Mouse (Mus musculus) spleen, adult 2 months (tissue): Measurements from ENCODE around the gene Slit3.

Source experiments
- CTCF ChIP-seq: fragments of 200-500 bp; IDR thresholded peaks from 2 replicates; pipeline ENCODE4 v1.5.1; 2011; ENCODE audit warnings: mild to moderate bottlenecking, inconsistent platforms; ENCODE audit not compliant: insufficient read depth, insufficient read length, insufficient replicate concordance; ENCODE audit errors: extremely low read depth
- POLR2A ChIP-seq: fragments of 200-500 bp; IDR thresholded peaks from 2 replicates; pipeline ENCODE4 v1.6.1; 2011; ENCODE audit warnings: low read depth, low read length, inconsistent platforms

DNA sequence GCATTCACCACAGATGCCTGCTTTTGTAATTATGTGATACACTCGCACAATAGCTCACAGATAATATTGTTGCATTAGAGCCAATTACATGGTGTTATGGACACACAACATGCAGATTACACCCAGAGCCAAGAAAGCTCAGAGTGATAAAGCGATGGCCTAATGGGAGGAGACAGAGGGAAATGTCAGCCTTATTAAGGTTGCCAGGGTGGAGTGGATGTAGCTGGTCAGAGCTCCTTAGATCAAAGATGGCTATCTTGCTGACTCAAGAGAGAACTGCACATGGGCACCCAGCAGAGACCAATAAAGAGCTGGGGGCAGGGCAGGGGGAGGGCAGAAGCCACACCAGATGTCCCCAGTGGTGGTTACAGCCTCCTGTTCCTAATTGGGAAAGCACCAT lies 437.3 kb downstream of the Slit3 start:
- TF ChIP-seq POLR2A (no peak), CTCF (no peak)
